Mouse (Mus musculus) heart, embryonic 12.5 days (tissue): Measurements from ENCODE around the gene Nop58. TPM values are rescaled to one million over a fixed set of nuclear protein-coding genes. Genes with fewer than 3 reads are reported as not detected.

Source experiments
- ATAC-seq: fragments of 200-750 bp; cut with Nextera tagmentation; 2 replicates; pipeline ENCODE4 v1.8.0; 2017; ENCODE audit warnings: moderate TSS enrichment, moderate library complexity; ENCODE audit not compliant: insufficient number of reproducible peaks, low FRiP score
- H3K27ac ChIP-seq: fragments of 300-500 bp; sonication (generic); 2 replicates; pipeline ENCODE4 v1.5.1; 2016; ENCODE audit warnings: mild to moderate bottlenecking, moderate library complexity; ENCODE audit not compliant: poor library complexity, severe bottlenecking
- H3K27me3 ChIP-seq: fragments of 300-500 bp; sonication (generic); replicated peaks from 2 replicates; pipeline ENCODE4 v1.6.1; 2016; ENCODE audit warnings: mild to moderate bottlenecking, moderate library complexity
- H3K36me3 ChIP-seq: fragments of 300-500 bp; sonication (generic); 2 replicates; pipeline ENCODE4 v1.6.1; 2016; ENCODE audit warnings: mild to moderate bottlenecking, moderate library complexity
- H3K4me1 ChIP-seq: fragments of 300-500 bp; sonication (generic); replicated peaks from 2 replicates; pipeline ENCODE4 v1.6.1; 2016; ENCODE audit warnings: mild to moderate bottlenecking
- H3K4me2 ChIP-seq: fragments of 300-500 bp; sonication (generic); 2 replicates; pipeline ENCODE4 v1.6.1; 2016; ENCODE audit warnings: mild to moderate bottlenecking, moderate library complexity
- H3K4me3 ChIP-seq: fragments of 300-500 bp; sonication (generic); 2 replicates; pipeline ENCODE4 v1.5.1; 2016; ENCODE audit warnings: mild to moderate bottlenecking
- H3K9ac ChIP-seq: fragments of 300-500 bp; sonication (generic); 2 replicates; pipeline ENCODE4 v1.6.1; 2016; ENCODE audit warnings: mild to moderate bottlenecking, moderate library complexity
- H3K9me3 ChIP-seq: fragments of 300-500 bp; sonication (generic); replicated peaks from 2 replicates; pipeline ENCODE4 v1.6.1; 2016; ENCODE audit warnings: mild to moderate bottlenecking, moderate library complexity
- WGBS: fragments of 180-500 bp; shearing (Covaris S2); methylation state at CpG from one replicate; pipeline ENCODE4 v1.1.7; 2016; 5-methylcytosine and 5-hydroxymethylcytosine counted together
- polyA plus RNA-seq: library from polyadenylated mRNA; unstranded; fragments of >200 nt; fragmentation: Nextera tagmentation; extraction: Ambion mirVana; gene quantifications from 2 replicates; pipeline ENCODE4 v1.2.1, GENCODE M21; 2016

Nop58 gene
- polyA plus RNA-seq, 1 experiment from 2014 or later: 187 TPM

DNA sequence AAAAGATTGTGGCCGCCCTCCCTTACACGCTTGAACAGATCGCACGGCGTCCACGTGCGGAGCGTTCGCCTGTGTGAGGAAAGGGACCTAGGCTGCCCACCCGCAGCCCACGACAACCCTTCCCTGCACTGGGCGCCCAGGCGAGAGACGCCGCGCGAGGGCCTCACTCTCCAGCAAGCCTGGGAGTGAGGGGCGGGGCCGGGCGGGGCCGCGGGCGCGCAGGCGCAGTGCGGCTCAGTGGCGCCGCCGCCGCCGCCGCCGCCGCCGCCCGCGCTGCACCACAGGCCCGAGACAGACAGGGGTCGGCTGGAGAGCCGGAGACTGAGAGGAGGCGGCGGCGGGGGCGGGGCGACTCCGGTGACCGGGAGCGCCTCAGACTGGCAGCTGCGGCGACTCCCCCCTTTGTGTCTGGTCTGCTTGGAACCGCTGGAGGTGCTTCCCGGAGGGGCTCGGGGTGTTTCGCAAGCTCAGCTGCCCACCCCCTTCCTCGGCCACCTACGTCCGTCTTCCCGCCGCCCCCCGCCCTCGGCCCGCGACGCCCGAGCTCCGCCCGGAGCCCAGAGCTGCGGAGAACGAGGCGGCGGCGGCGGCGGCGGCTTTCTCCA, 78.5 kb downstream of the Nop58 start, which contains the start of gene Bmpr2:
Gene Bmpr2, plus strand, starts transcription at position 237 of the 605 bp plus-strand sequence.
- peak within 1 kb of the TSS; percentile 79 for H3K4me3 ChIP-seq
- H3K9ac ChIP-seq: peak within 1 kb of the TSS; percentile 90
- H3K4me1 ChIP-seq: peaks cover 8% of the 10 kb centered on the region; the same call in 1 of the 2 replicates
- peak within 1 kb of the TSS; percentile 99 for H3K27ac ChIP-seq
- 0 out of 2 replicates have a peak, but pooled peaks cover 2% of the 10 kb centered on the region for H3K36me3 ChIP-seq
- no peaks in the 10 kb centered on the region for H3K9me3 ChIP-seq
- H3K27me3 ChIP-seq: no peaks in the 10 kb centered on the region
- peak within 1 kb of the TSS; percentile 84 for H3K4me2 ChIP-seq
- ATAC-seq: peak; percentile 92
- under 1% methylated on average over 65 of the region's 75 CpGs for WGBS

DNA sequence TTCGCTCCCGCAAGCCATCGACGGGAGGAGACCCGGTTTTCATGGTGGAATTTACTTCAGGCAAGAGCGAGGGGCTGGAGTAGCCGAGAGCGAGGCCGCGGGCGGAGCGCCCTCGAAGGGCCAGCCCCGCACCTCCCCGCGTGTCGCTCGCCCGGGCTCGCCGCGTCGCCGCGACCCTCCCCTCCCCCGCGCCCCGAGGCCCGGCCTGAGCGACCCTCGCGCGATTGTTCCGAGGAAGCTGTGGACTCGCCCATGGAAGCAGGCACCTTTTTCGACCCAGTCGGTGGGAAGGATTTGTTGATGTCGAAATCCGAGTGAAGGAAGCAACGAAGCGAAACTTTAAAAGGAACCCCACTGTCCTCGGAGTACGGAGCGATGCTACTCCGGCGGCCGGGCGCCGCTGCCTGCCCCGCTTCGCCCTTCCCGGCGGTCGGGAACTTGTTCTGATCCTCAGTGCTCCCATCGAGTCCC, 79.0 kb downstream of the Nop58 start:
- no peaks in the 10 kb centered on the region for H3K9me3 ChIP-seq

GRCm38 (mm10) chr1:59764407-59764971, 79.7 kb downstream of the Nop58 start:
- 0% methylated on average over 27 of the region's 27 CpGs for WGBS
- peaks cover 9% of the 10 kb centered on the region; the same call in 1 of the 2 replicates for H3K4me1 ChIP-seq
- no peaks in the 10 kb centered on the region for H3K27me3 ChIP-seq
- H3K36me3 ChIP-seq: peaks cover 11% of the 10 kb centered on the region
- H3K9me3 ChIP-seq: no peaks in the 10 kb centered on the region
- peak overlapping the region; percentile 84 for H3K4me2 ChIP-seq
- ATAC-seq: no peak
- peak overlapping the region; percentile 99 for H3K27ac ChIP-seq
- H3K4me3 ChIP-seq: peak overlapping the region; percentile 79
- H3K9ac ChIP-seq: peak overlapping the region; percentile 90

More for the DNA sequence above, 79.0 kb downstream of the Nop58 start:
- Histone ChIP-seq H3K27ac (peak overlapping the region; percentile 99), H3K27me3 (no peaks in the 10 kb centered on the region), H3K4me1 (peaks cover 9% of the 10 kb centered on the region; the same call in 1 of the 2 replicates), H3K9ac (peak overlapping the region; percentile 90), H3K4me3 (peak overlapping the region; percentile 79), H3K4me2 (peak overlapping the region; percentile 84), H3K36me3 (0 out of 2 replicates have a peak, but pooled peaks cover 6% of the 10 kb centered on the region)
- peak; percentile 75 for ATAC-seq
- WGBS: 0% methylated on average over 55 of the region's 55 CpGs

- Histone ChIP-seq H3K4me2 (peak overlapping the region; percentile 57), H3K27me3 (no peaks in the 10 kb centered on the region), H3K9ac (no peak overlapping the region), H3K4me1 (peaks cover 9% of the 10 kb centered on the region; the same call in 1 of the 2 replicates), H3K36me3 (peaks cover 11% of the 10 kb centered on the region), H3K4me3 (peak overlapping the region; percentile 50), H3K9me3 (no peaks in the 10 kb centered on the region), H3K27ac (no peak overlapping the region)
- WGBS: 0% methylated on average over 4 of the region's 4 CpGs
- ATAC-seq: no peak
Observed at GRCm38 (mm10) chr1:59765279-59765678, 80.5 kb downstream of the Nop58 start.

DNA sequence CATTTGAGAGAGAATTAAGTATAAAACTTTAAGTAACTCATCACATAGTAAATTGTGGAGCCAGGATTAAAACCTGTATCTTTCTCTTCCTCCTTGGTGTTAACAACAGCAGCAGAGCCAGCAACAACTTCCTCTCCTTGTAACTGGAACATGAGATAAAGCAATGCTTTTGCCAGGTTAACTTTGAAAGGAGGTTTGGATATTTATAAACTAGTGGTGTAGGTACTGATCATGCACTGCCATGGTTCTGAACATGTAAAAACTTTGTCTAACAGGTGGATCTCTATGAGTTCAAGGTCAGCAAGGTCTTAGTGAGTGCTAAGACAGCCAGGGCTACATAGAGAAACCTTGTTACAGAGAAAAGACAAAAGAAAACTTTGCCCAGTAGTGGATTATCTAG, 81.9 kb downstream of the Nop58 start:
- H3K27ac ChIP-seq: peak overlapping the region; percentile 38; the same call in 1 of the 2 replicates
- no peaks in the 10 kb centered on the region for H3K27me3 ChIP-seq
- H3K9me3 ChIP-seq: no peaks in the 10 kb centered on the region
- no peak overlapping the region for H3K9ac ChIP-seq
- peak overlapping the region; percentile 35 for H3K4me3 ChIP-seq
- peaks cover 11% of the 10 kb centered on the region for H3K36me3 ChIP-seq
- H3K4me1 ChIP-seq: peaks cover 13% of the 10 kb centered on the region; the same call in 1 of the 2 replicates
- ATAC-seq: no peak
- H3K4me2 ChIP-seq: peak overlapping the region; percentile 59

Other genes with a start within 250 kb of the Nop58 start
- 5.5 and 6.2 TPM in 2 replicates for gene Fzd7, start 202.5 kb upstream of the Nop58 start, polyA plus RNA-seq
- 0.15 TPM in 1 of 2 replicates, not detected in the other for gene Gm973, start 168.7 kb upstream of the Nop58 start, polyA plus RNA-seq
- 254 TPM in 2 replicates for gene Sumo1, start 14.1 kb upstream of the Nop58 start, polyA plus RNA-seq
- gene Bmpr2, start 78.4 kb downstream of the Nop58 start, polyA plus RNA-seq: 8.7 and 11.1 TPM in 2 replicates
- 6.6 and 7.8 TPM in 2 replicates for gene Fam117b, start 228.0 kb downstream of the Nop58 start, polyA plus RNA-seq